Comparison of ENCODE assay signal across 10 mouse cellular contexts in the genomic region with DNA sequence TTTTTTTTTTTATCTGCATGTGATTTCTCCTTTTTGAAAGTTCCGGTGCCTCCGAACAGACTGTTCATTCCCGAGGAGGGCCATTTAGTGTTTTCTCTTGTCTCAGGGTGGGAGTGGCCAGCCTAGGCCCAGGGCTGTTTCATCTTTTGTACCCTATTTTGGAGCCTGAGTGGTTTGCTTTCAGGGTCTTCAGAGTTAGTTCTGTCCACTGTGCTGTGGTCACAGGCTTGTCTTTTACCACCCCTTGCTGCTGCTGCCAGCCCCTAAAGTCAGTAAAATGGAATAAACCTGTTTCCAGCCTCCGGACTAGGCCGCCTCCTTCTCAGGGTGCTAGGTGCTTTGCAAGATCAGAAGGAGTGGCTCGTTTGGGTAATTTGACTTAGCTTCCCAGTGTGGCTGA. TPM values are rescaled to one million over a fixed set of nuclear protein-coding genes. Genes with fewer than 3 reads are reported as not detected.
A peak's percentile ranks its signal among the peaks of the same experiment; 100 is the strongest.
DNase-seq lines count a peak whose midpoint lies in the region; ATAC-seq and TF ChIP-seq lines count a peak whose summit lies in the region.
"Had no signal": no experiment of that assay in that cellular context is flagged by ENCODE, and none has a peak within 500 bp of the region (broad histone marks: within the 10 kb centered on the region; RNA-seq: fewer than 3 reads in every experiment).

No protein-coding gene starts in this region.

- DNase-seq in gastrocnemius, adult 2 months, result no peak
- DNase-seq in gastrocnemius, postnatal 14 days, result no peak
- DNase-seq in layer of hippocampus, adult 2 months (ENCODE audit: low spot score in 2 of 2), result no peak
- DNase-seq in layer of hippocampus, adult 9-10 months (ENCODE audit: low spot score), result no peak
- no peak for DNase-seq in thymus, adult 2 months
- DNase-seq in thymus, postnatal 0 days (ENCODE audit: low spot score), result no peak
- DNase-seq: cerebellum, adult 2 months had no signal

- peaks cover 17% of the 10 kb centered on the region for H3K4me1 ChIP-seq in embryonic fibroblast, embryonic 13.5 days (ENCODE audit: control insufficient read depth, insufficient read depth, low read length)
- H3K4me1 ChIP-seq in midbrain, embryonic 13.5 days (replicated peaks), result peaks cover 38% of the 10 kb centered on the region
- peaks cover 25% of the 10 kb centered on the region for H3K4me1 ChIP-seq in thymus, adult 2 months (replicated peaks; ENCODE audit: control insufficient read depth, insufficient read depth, low read length)

- H3K27ac ChIP-seq in gastrocnemius, adult 2 months, result peak overlapping the region; percentile 80; the same call in 1 of the 2 replicates
- peak overlapping the region; percentile 84 for H3K27ac ChIP-seq in layer of hippocampus, adult 2 months
- peak overlapping the region; percentile 95 for H3K27ac ChIP-seq in embryonic fibroblast, embryonic 13.5 days (ENCODE audit: insufficient read depth, low read length)
- no peak overlapping the region for H3K27ac ChIP-seq in midbrain, embryonic 13.5 days
- no peak overlapping the region for H3K27ac ChIP-seq in thymus, adult 2 months (ENCODE audit: control insufficient read depth, insufficient read depth, low read length)

- no peak for TF ChIP-seq POLR2A in embryonic fibroblast, embryonic 13.5 days (IDR thresholded peaks at IDR 0.05; ENCODE audit: low read depth, low read length)
- TF ChIP-seq POLR2A in thymus, adult 2 months (IDR thresholded peaks at IDR 0.05; ENCODE audit: control insufficient read depth, extremely low read depth, insufficient read depth, low read length, poor library complexity), result no peak

- no peak for ATAC-seq in midbrain, embryonic 13.5 days

- H3K27me3 ChIP-seq in midbrain, embryonic 13.5 days, result peaks cover 62% of the 10 kb centered on the region
- peaks cover 3% of the 10 kb centered on the region; the same call in 1 of the 2 replicates for H3K27me3 ChIP-seq in thymus, adult 2 months (ENCODE audit: control insufficient read depth, insufficient read depth, low read length)

- H3K9ac ChIP-seq in midbrain, embryonic 13.5 days (replicated peaks), result no peak overlapping the region

- intact Hi-C loops in gastrocnemius, adult 2 months (cut with DNase I), result no loop called here
- intact Hi-C loops in gastrocnemius, postnatal 14 days (cut with DNase I; ENCODE audit: low total_unique reads), result loop anchor here (10.0 kb wide), 1 partner anchor 53 kb away; no protein-coding TSS in a partner anchor

- H3K4me3 ChIP-seq in gastrocnemius, adult 2 months, result no peak overlapping the region
- H3K4me3 ChIP-seq in layer of hippocampus, adult 2 months, result peak overlapping the region; percentile 13; the same call in 1 of the 2 replicates
- peak overlapping the region; percentile 35; the same call in 1 of the 2 replicates for H3K4me3 ChIP-seq in embryonic fibroblast, embryonic 13.5 days (ENCODE audit: insufficient read depth, low read length)
- H3K4me3 ChIP-seq in midbrain, embryonic 13.5 days (replicated peaks), result no peak overlapping the region
- H3K4me3 ChIP-seq in thymus, adult 2 months (ENCODE audit: control insufficient read depth, insufficient read depth, low read length), result no peak overlapping the region

- TF ChIP-seq CTCF in gastrocnemius, adult 2 months (IDR thresholded peaks at IDR 0.05), result no peak
- TF ChIP-seq CTCF in layer of hippocampus, adult 2 months (conservative IDR thresholded peaks at IDR 0.05), result no peak
- no peak for TF ChIP-seq CTCF in embryonic fibroblast, embryonic 13.5 days (IDR thresholded peaks at IDR 0.05; ENCODE audit: borderline replicate concordance, insufficient read depth, low read length)
- no peak for TF ChIP-seq CTCF in thymus, adult 2 months (IDR thresholded peaks at IDR 0.05; ENCODE audit: borderline replicate concordance, control insufficient read depth, extremely low read depth, insufficient read depth, low read length, poor library complexity)

- H3K9me3 ChIP-seq in midbrain, embryonic 13.5 days, result no peaks in the 10 kb centered on the region

- WGBS in midbrain, embryonic 13.5 days, result 61% methylated on average over 6 of the region's 6 CpGs
- WGBS in thymus, adult 2 months, result 84% methylated on average over 6 of the region's 6 CpGs

- no peaks in the 10 kb centered on the region for H3K36me3 ChIP-seq in midbrain, embryonic 13.5 days
- H3K36me3 ChIP-seq in thymus, adult 2 months (ENCODE audit: control insufficient read depth, insufficient read depth, low read length), result no peaks in the 10 kb centered on the region

- 0 out of 2 replicates have a peak overlapping the region, but pooled peaks have one; percentile 51 for H3K4me2 ChIP-seq in midbrain, embryonic 13.5 days (replicated peaks)

RNA-seq across cellular contexts. Expression of gene Itgb5, which starts 2.6 kb away (rescaled TPM):
- total RNA-seq in gastrocnemius, adult 2 months (2021), result 10 to 100 TPM; 73.9 to 88.3 TPM
- total RNA-seq in gastrocnemius, postnatal 14 days (2021), result 10 to 100 TPM; 31.9 to 33.3 TPM
- total RNA-seq in layer of hippocampus, adult 2 months (2021), result 10 to 100 TPM; 40.2 to 40.5 TPM
- polyA plus RNA-seq in embryonic fibroblast, embryonic 13.5 days (2011; ENCODE audit: insufficient read length, low read depth, missing spikeins), result 330 and 348 TPM in 2 replicates
- polyA plus RNA-seq in midbrain, embryonic 13.5 days (2015; fragmentation: Nextera tagmentation; extraction: Ambion mirVana), result 5.3 and 10.3 TPM in 2 replicates
- polyA plus RNA-seq in thymus, adult 2 months (2012; rRNA removed), result 20.1 and 28.3 TPM in 2 replicates
- polyA plus RNA-seq in thymus, postnatal 0 days (2015; fragmentation: Nextera tagmentation; extraction: Ambion mirVana), result 5.1 and 5.5 TPM in 2 replicates

RNA-seq across cellular contexts. Expression of gene Muc13, which starts 38.2 kb away (rescaled TPM):
- total RNA-seq in gastrocnemius, adult 2 months (2021), result not detected
- not detected for total RNA-seq in gastrocnemius, postnatal 14 days (2021)
- total RNA-seq in layer of hippocampus, adult 2 months (2021), result not detected
- polyA plus RNA-seq in embryonic fibroblast, embryonic 13.5 days (2011; ENCODE audit: insufficient read length, low read depth, missing spikeins), result not detected in 2 replicates
- 0.07 and 0.23 TPM in 2 replicates for polyA plus RNA-seq in midbrain, embryonic 13.5 days (2015; fragmentation: Nextera tagmentation; extraction: Ambion mirVana)
- 5.0 and 5.5 TPM in 2 replicates for polyA plus RNA-seq in thymus, adult 2 months (2012; rRNA removed)
- polyA plus RNA-seq in thymus, postnatal 0 days (2015; fragmentation: Nextera tagmentation; extraction: Ambion mirVana), result 0.48 and 0.69 TPM in 2 replicates
- total RNA-seq: gastrocnemius, adult 8-10 months had no signal

Comparison
In these comparisons a context has a peak if more than half of its experiments do, and no peak if none do; other contexts are left out.
1. H3K27ac ChIP-seq: peak in gastrocnemius, adult 2 months (single experiment), layer of hippocampus, adult 2 months (single experiment) and embryonic fibroblast, embryonic 13.5 days (single experiment); none in midbrain, embryonic 13.5 days (single experiment) and thymus, adult 2 months (single experiment).
2. H3K4me3 ChIP-seq: peak in layer of hippocampus, adult 2 months (single experiment) and embryonic fibroblast, embryonic 13.5 days (single experiment); none in gastrocnemius, adult 2 months (single experiment), midbrain, embryonic 13.5 days (single experiment) and thymus, adult 2 months (single experiment).
3. RNA of gene Itgb5, which starts 2.6 kb away (polyA plus RNA-seq): 330 to 348 TPM in embryonic fibroblast, embryonic 13.5 days; 20.1 to 28.3 TPM in thymus, adult 2 months, 5.3 to 10.3 TPM in midbrain, embryonic 13.5 days and 5.1 to 5.5 TPM in thymus, postnatal 0 days; every median in the first group is over 10 times any median in the second.